Comparison of ENCODE assay signal across 25 mouse cellular contexts in genomic region chr1:151914494-151914893, GRCm38 (mm10).
A peak's percentile ranks its signal among the peaks of the same experiment; 100 is the strongest.
DNase-seq lines count a peak whose midpoint lies in the region; ATAC-seq lines count a peak whose summit lies in the region.
"Had no signal": no experiment of that assay in that cellular context is flagged by ENCODE, and none has a peak within 500 bp of the region (broad histone marks: within the 10 kb centered on the region; RNA-seq: fewer than 3 reads in every experiment).

No protein-coding gene starts in this region.

- H3K4me2 ChIP-seq in forebrain, embryonic 11.5 days (ENCODE audit: low read depth, low read length, severe bottlenecking), result no peak overlapping the region
- no peak overlapping the region for H3K4me2 ChIP-seq in forebrain, embryonic 14.5 days (ENCODE audit: low read length)
- H3K4me2 ChIP-seq: embryonic facial prominence, embryonic 13.5 days; embryonic facial prominence, embryonic 15.5 days; forebrain, embryonic 13.5 days had no signal

- no peak for ATAC-seq in forebrain, embryonic 11.5 days (replicated peaks; ENCODE audit: low FRiP score)
- ATAC-seq in forebrain, embryonic 14.5 days, result no peak
- ATAC-seq in megakaryocyte, adult 5-6 weeks (ENCODE audit: poor library complexity, severe bottlenecking), result no peak
- peak; percentile 69 for ATAC-seq in megakaryocyte progenitor cell, adult 5-6 weeks (replicated peaks; ENCODE audit: poor library complexity)
- ATAC-seq: CD4-positive, CD25-positive, alpha-beta regulatory T cell, adult 4 months; forebrain, embryonic 13.5 days; forebrain, embryonic 16.5 days had no signal

- H3K9me3 ChIP-seq in forebrain, embryonic 11.5 days (ENCODE audit: control insufficient read depth, low read length), result no peaks in the 10 kb centered on the region
- no peaks in the 10 kb centered on the region for H3K9me3 ChIP-seq in forebrain, embryonic 14.5 days (replicated peaks; ENCODE audit: control insufficient read depth, low read length)
- H3K9me3 ChIP-seq in megakaryocyte, embryonic 14.5 days, result no peaks in the 10 kb centered on the region
- H3K9me3 ChIP-seq: embryonic facial prominence, embryonic 13.5 days; embryonic facial prominence, embryonic 15.5 days; forebrain, embryonic 10.5 days; forebrain, embryonic 13.5 days had no signal

- 94% methylated on average over 9 of the region's 9 CpGs for WGBS in forebrain, embryonic 11.5 days
- WGBS in forebrain, embryonic 14.5 days, result 94% methylated on average over 9 of the region's 9 CpGs

- H3K36me3 ChIP-seq in forebrain, embryonic 11.5 days (ENCODE audit: control insufficient read depth, insufficient read depth, low read length), result no peaks in the 10 kb centered on the region; the same call in 1 of the 2 replicates
- 0 out of 2 replicates have a peak, but pooled peaks cover 3% of the 10 kb centered on the region for H3K36me3 ChIP-seq in forebrain, embryonic 14.5 days (ENCODE audit: control insufficient read depth, insufficient read depth, low read length)
- H3K36me3 ChIP-seq in megakaryocyte, embryonic 14.5 days (replicated peaks; ENCODE audit: low read length), result peaks cover 6% of the 10 kb centered on the region

- no peak overlapping the region for H3K27ac ChIP-seq in forebrain, embryonic 11.5 days (ENCODE audit: low read depth, low read length)
- no peak overlapping the region for H3K27ac ChIP-seq in forebrain, embryonic 14.5 days (ENCODE audit: low read depth, low read length)
- H3K27ac ChIP-seq: embryonic facial prominence, embryonic 13.5 days; embryonic facial prominence, embryonic 15.5 days; forebrain, embryonic 10.5 days; forebrain, embryonic 13.5 days had no signal

- H3K9ac ChIP-seq in forebrain, embryonic 11.5 days (ENCODE audit: low read length), result no peak overlapping the region
- no peak overlapping the region for H3K9ac ChIP-seq in forebrain, embryonic 14.5 days (ENCODE audit: low read length)
- H3K9ac ChIP-seq: embryonic facial prominence, embryonic 13.5 days; embryonic facial prominence, embryonic 15.5 days; forebrain, embryonic 13.5 days had no signal

- no peaks in the 10 kb centered on the region for H3K27me3 ChIP-seq in forebrain, embryonic 11.5 days (ENCODE audit: control insufficient read depth, insufficient read depth, low read length)
- no peaks in the 10 kb centered on the region for H3K27me3 ChIP-seq in forebrain, embryonic 14.5 days (replicated peaks; ENCODE audit: control insufficient read depth, insufficient read depth, low read length)
- H3K27me3 ChIP-seq in megakaryocyte, embryonic 14.5 days (replicated peaks), result peaks cover 5% of the 10 kb centered on the region
- H3K27me3 ChIP-seq: CH12.LX; embryonic facial prominence, embryonic 13.5 days; embryonic facial prominence, embryonic 15.5 days; forebrain, embryonic 13.5 days had no signal

- no peaks in the 10 kb centered on the region for H3K4me1 ChIP-seq in forebrain, embryonic 11.5 days (replicated peaks; ENCODE audit: control insufficient read depth, insufficient read depth, low read length)
- no peaks in the 10 kb centered on the region for H3K4me1 ChIP-seq in forebrain, embryonic 14.5 days (ENCODE audit: control insufficient read depth, insufficient read depth, low read length)
- no peaks in the 10 kb centered on the region; the same call in 1 of the 2 replicates for H3K4me1 ChIP-seq in megakaryocyte, embryonic 14.5 days

- H3K4me3 ChIP-seq in forebrain, embryonic 11.5 days (ENCODE audit: low read depth, low read length), result no peak overlapping the region
- H3K4me3 ChIP-seq in forebrain, embryonic 14.5 days (ENCODE audit: low read depth, low read length), result no peak overlapping the region
- H3K4me3 ChIP-seq in megakaryocyte, embryonic 14.5 days (replicated peaks), result peak overlapping the region; percentile 44
- H3K4me3 ChIP-seq: embryonic facial prominence, embryonic 13.5 days; embryonic facial prominence, embryonic 15.5 days; erythroblast, embryonic 14.5 days; forebrain, embryonic 10.5 days; forebrain, embryonic 13.5 days had no signal

- intact Hi-C loops in left cerebral cortex, postnatal 14 days (cut with DNase I), result no loop called here

- DNase-seq in forebrain, embryonic 11.5 days (ENCODE audit: low spot score), result peak; percentile 38
- DNase-seq in forebrain, embryonic 14.5 days (ENCODE audit: low spot score), result no peak
- no peak for DNase-seq in left cerebral cortex, postnatal 14 days (ENCODE audit: low spot score in 2 of 2)
- DNase-seq: adrenal gland, adult 2 months; adrenal gland, postnatal 10 days; adrenal gland, postnatal 25 days; B cell, adult 2 months; cerebellum, adult 11 months; cerebellum, adult 18-20 months; cerebellum, adult 8-10 months; cerebellum, adult 9-11 months; cerebellum, postnatal 14 days; cerebellum, postnatal 36 days; embryo, embryonic 11 days had no signal
